Mouse (Mus musculus) C2C12 (cell line): ENCODE data around the gene Trip4. TPM values are rescaled to one million over a fixed set of nuclear protein-coding genes. Genes with fewer than 3 reads are reported as not detected.

Experiments
- H3K27me3 ChIP-seq: one replicate; pipeline ENCODE4 v1.6.1; 2011; ENCODE audit not compliant: control insufficient read depth, insufficient read depth, insufficient read length
- H3K36me3 ChIP-seq: one replicate; pipeline ENCODE4 v1.6.1; 2011; ENCODE audit not compliant: control insufficient read depth, insufficient read depth
- H3K4me3 ChIP-seq: one replicate; pipeline ENCODE4 v1.5.1; 2011; ENCODE audit warnings: mild to moderate bottlenecking, control low read depth; ENCODE audit not compliant: poor library complexity, insufficient read depth, severe bottlenecking
- H3K79me2 ChIP-seq: one replicate; pipeline ENCODE4 v1.6.1; 2011; ENCODE audit not compliant: control insufficient read depth, insufficient read depth
- H3K79me3 ChIP-seq: one replicate; pipeline ENCODE4 v1.6.1; 2011; ENCODE audit warnings: low read depth, control low read depth
- H3ac ChIP-seq: one replicate; pipeline ENCODE3; 2011; ENCODE audit warnings: low read depth; ENCODE audit not compliant: control insufficient read depth, insufficient read length
- CEBPB ChIP-seq: IDR thresholded peaks from one replicate; pipeline ENCODE4 v1.6.1; 2011; ENCODE audit warnings: low read depth, mild to moderate bottlenecking, control low read depth, moderate library complexity
- CTCF ChIP-seq: IDR thresholded peaks from one replicate; pipeline ENCODE4 v1.5.1; 2011; ENCODE audit not compliant: control insufficient read depth, insufficient read depth, insufficient read length
- FOSL1 ChIP-seq: IDR thresholded peaks from one replicate; pipeline ENCODE4 v1.8.0; 2011; ENCODE audit warnings: mild to moderate bottlenecking, low read length; ENCODE audit not compliant: poor library complexity, insufficient read depth, severe bottlenecking
- MAX ChIP-seq: IDR thresholded peaks from one replicate; pipeline ENCODE4 v1.6.1; 2011; ENCODE audit warnings: mild to moderate bottlenecking, control low read depth
- MYOD1 ChIP-seq: IDR thresholded peaks from one replicate; pipeline ENCODE4 v1.6.1; 2011; ENCODE audit warnings: low read depth; ENCODE audit not compliant: control insufficient read depth, insufficient read length
- MYOG ChIP-seq: IDR thresholded peaks from one replicate; pipeline ENCODE4 v1.6.1; 2011; ENCODE audit not compliant: control insufficient read depth, insufficient read length; ENCODE audit errors: extremely low read depth
- USF1 ChIP-seq: IDR thresholded peaks from one replicate; pipeline ENCODE4 v1.6.1; 2011; ENCODE audit warnings: low read depth, mild to moderate bottlenecking, control low read depth, moderate library complexity
- polyA plus RNA-seq: library from polyadenylated mRNA; unstranded; fragments of >200 nt; fragmentation: generic; extraction: Trizol; gene quantifications from one replicate; pipeline ENCODE4 v1.2.1, GENCODE M21; 2012; ENCODE audit warnings: missing spikeins

The Trip4 gene
- polyA plus RNA-seq, 1 experiment: 6.2 TPM

DNA sequence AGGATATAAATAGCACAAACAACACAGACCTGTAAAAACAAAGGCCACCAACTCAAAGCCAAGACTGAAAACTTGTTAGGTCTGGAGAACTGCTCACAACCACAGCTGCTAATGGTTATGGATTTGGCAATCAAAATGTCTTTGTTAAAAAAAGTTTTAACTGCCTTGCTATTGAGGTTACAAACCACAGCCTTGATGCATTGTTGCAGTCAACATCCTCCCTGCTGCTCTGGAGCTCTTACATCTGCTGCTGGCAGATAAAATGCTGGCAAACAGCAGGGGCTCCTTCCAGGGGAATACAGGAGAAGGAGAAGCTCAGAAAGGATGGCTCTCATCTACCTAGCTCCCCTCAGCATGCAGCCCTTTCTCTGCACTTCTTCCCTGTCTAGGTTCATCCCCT, 60.4 kb downstream of the Trip4 start:
- Histone ChIP-seq H3K79me2 (no peaks in the 10 kb centered on the region), H3K4me3 (no peak overlapping the region)
- no peak for TF ChIP-seq CEBPB
- no peak for TF ChIP-seq FOSL1
- TF ChIP-seq MYOD1: no peak
- no peak for TF ChIP-seq CTCF
- TF ChIP-seq MYOG: no peak
- TF ChIP-seq MAX: no peak
- TF ChIP-seq USF1: no peak

GRCm38 (mm10) chr9:65844421-65845165, 64.0 kb downstream of the Trip4 start:
- Histone ChIP-seq H3ac (no peak overlapping the region), H3K36me3 (no peaks in the 10 kb centered on the region), H3K79me2 (no peaks in the 10 kb centered on the region), H3K4me3 (no peak overlapping the region), H3K79me3 (no peaks in the 10 kb centered on the region), H3K27me3 (no peaks in the 10 kb centered on the region)
- TF ChIP-seq MYOD1: no peak
- no peak for TF ChIP-seq CEBPB
- no peak for TF ChIP-seq FOSL1
- TF ChIP-seq USF1: no peak
- no peak for TF ChIP-seq CTCF
- no peak for TF ChIP-seq MAX
- TF ChIP-seq MYOG: no peak

More for the DNA sequence above, 60.4 kb downstream of the Trip4 start:
- H3ac ChIP-seq: no peak overlapping the region
- H3K79me3 ChIP-seq: no peaks in the 10 kb centered on the region
- no peaks in the 10 kb centered on the region for H3K27me3 ChIP-seq
- H3K36me3 ChIP-seq: peaks cover 9% of the 10 kb centered on the region

DNA sequence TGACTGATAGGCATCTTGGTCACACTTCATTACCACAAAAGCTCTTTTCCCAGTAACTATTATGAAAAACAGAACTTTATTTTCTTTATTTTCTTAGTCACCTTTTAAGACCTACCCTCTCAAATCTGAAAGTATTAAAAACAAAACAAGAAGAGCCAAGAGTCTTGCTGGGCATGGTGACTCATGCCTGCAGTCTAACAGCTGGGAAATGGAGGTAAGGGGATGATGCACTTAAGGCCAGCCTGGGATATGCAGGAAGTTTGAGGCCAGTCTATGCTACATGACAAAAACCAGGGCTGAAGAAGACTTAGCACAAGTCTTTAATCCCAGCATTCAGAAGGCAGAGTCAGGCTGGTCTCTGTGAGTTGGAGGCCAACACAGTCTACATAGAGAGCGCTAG, 68.8 kb downstream of the Trip4 start:
- TF ChIP-seq CEBPB: no peak
- no peak for TF ChIP-seq MAX
- no peak for TF ChIP-seq USF1
- no peak for TF ChIP-seq MYOG
- no peak for TF ChIP-seq MYOD1
- TF ChIP-seq CTCF: no peak
- no peak for TF ChIP-seq FOSL1
- no peaks in the 10 kb centered on the region for H3K79me3 ChIP-seq
- H3K79me2 ChIP-seq: no peaks in the 10 kb centered on the region
- H3K4me3 ChIP-seq: no peak overlapping the region
- no peaks in the 10 kb centered on the region for H3K27me3 ChIP-seq
- no peak overlapping the region for H3ac ChIP-seq
- H3K36me3 ChIP-seq: no peaks in the 10 kb centered on the region

DNA sequence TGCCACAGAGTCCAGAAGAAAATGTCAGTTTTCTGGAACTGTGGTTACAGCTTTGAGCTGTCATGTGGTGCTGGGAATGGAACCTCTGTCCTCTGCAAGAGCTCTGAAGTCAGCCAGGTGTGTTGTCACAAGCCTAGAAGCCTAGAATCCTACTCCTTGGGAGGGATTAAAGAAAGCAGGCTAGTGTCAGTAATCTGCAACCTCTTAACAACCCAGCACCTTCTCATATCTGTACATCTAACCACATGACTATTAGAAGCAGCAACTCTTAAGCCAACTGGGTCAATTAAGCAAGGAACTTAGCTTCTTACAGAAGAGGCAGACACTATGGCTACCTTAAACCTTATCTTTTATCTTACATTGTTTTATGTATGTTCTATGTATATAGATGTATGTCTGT, 71.7 kb downstream of the Trip4 start:
- peaks cover 7% of the 10 kb centered on the region for H3K36me3 ChIP-seq
- no peak for TF ChIP-seq FOSL1
- no peak for TF ChIP-seq MYOD1
- no peak for TF ChIP-seq CEBPB
- no peak for TF ChIP-seq CTCF
- TF ChIP-seq MYOG: no peak
- TF ChIP-seq MAX: no peak
- TF ChIP-seq USF1: no peak
- H3K79me2 ChIP-seq: no peaks in the 10 kb centered on the region
- no peak overlapping the region for H3ac ChIP-seq
- no peak overlapping the region for H3K4me3 ChIP-seq
- no peaks in the 10 kb centered on the region for H3K79me3 ChIP-seq
- no peaks in the 10 kb centered on the region for H3K27me3 ChIP-seq

DNA sequence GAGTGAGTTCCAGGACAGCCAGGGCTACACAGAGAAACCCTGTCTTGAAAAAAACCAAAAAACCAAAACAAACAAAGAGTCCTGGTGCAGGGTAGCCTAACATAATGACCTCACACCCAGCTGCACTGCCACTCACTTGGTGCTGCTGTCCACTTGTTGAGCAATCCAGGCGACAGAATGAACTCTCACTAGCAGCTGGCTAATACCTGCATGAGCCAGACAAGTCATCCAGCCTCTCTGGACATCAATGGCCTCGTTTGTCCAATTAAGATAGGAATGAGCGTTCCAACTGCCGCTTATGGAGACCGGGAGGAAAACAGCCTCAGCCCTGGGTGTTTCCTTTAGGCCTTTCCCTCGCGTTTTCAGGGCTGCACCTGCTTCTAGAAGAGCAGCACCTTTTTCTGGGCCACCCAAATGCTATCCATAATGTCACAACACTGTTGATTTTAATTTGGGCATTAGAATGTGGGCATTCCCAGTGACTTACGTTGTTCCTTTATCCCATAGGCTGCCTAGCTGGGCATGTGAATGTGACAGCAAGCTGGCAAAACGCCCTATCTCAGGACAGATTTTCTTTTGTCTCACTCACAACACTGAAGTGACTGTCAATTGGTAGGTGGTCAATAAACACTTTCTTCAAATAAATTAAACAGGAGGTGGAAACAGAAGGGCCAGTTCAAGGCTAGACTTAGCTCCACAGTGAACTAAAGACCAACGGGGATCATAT, 73.8 kb downstream of the Trip4 start:
- peaks cover 13% of the 10 kb centered on the region for H3K36me3 ChIP-seq
- no peaks in the 10 kb centered on the region for H3K79me2 ChIP-seq
- no peak for TF ChIP-seq CEBPB
- TF ChIP-seq MAX: no peak
- no peaks in the 10 kb centered on the region for H3K27me3 ChIP-seq
- H3K4me3 ChIP-seq: no peak overlapping the region
- H3K79me3 ChIP-seq: no peaks in the 10 kb centered on the region
- H3ac ChIP-seq: no peak overlapping the region
